Mouse (Mus musculus): ENCODE data around the gene Cstf3.

Cstf3 gene

DNA sequence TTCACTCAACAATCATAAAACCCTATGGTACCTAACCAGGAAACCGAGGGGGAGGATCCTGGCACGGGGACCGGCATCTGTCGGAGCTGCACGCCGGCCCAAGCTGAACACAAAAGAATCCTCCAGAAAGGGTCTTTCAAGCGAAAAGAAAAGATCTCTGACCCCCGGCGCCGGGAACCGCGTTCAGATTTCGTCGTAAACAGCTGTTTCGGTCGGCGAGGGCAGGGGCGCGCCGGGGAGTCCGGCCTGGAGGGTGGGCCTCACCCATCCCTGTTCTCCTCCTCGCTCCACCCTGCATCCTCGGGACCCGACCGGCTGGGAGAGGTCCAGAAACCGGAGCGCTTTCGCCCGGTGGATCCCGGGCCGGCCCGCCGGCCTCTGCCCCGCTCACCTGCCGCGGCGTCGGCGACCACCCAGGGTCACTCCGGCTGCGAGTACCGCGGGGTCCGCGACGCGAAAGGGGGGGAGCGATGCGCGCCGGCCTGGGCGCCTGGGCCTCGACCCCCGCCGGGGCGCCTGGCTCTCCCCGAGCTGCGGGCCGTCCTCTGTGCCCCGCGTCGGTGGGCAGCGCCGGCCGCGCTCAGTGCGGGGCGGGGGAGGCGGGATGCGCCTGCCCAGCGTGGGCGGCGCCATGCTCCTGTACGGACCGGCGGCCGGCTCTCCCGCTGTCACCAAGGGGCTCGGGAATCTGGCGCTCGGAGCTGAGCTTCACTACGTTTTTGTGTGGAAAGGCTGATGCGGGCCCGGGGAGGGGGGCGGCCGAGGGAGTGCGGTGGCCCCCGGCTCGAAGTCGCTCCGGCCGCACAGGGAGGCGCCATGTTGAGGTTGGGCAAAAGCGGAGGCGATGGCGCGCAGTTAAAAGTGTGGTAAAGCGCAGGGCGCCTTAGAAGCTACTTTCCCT is 121.5 kb downstream of the Cstf3 start, which contains the start of gene Tcp11l1:
Gene Tcp11l1 (minus strand): TSS at position 585 of the 901 bp plus-strand sequence.
- peak; percentile 86 for ATAC-seq (ENCODE audit: low TSS enrichment)

DNA sequence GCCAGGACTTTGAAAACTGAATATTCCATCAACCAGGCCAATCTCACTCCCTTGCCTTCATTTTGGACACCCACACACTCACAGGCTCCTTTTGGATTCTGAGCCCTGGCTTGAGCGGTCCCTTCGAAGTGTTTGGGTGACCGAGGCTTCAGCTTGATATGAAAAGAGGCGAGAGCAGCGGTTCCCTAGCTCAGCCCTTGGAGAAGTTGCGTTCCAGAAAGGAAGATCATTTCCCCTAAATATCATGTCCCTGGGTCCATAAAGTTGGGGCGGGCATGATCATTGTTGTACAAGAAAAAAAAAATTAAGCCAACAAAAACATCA is 122.1 kb downstream of the Cstf3 start:
- ATAC-seq (ENCODE audit: low TSS enrichment): no peak

- no peak for ATAC-seq (ENCODE audit: low TSS enrichment)
Observed at GRCm38 (mm10) chr2:104714254-104714691, 124.0 kb downstream of the Cstf3 start.

Measured in frontal cortex, adult (tissue).